Mouse (Mus musculus) limb, embryonic 11.5 days (tissue): Measurements from ENCODE around the gene Gm17571. TPM values are rescaled to one million over a fixed set of nuclear protein-coding genes. Genes with fewer than 3 reads are reported as not detected.
A peak's percentile ranks its signal among the peaks of the same experiment; 100 is the strongest.

ENCODE experiments used
- ATAC-seq: fragments of 200-750 bp; cut with Nextera tagmentation; 2 replicates; pipeline ENCODE4 v1.8.0; 2017; ENCODE audit warnings: low read depth; ENCODE audit not compliant: insufficient number of reproducible peaks, low FRiP score, low TSS enrichment
- DNase-seq: peaks from one replicate; pipeline ENCODE4 v3.0.0-alpha.2; 2015; ENCODE audit warnings: low spot score
- H3K27ac ChIP-seq: fragments of 300-500 bp; sonication (generic); replicated peaks from 2 replicates; pipeline ENCODE4 v1.5.1; 2014; ENCODE audit warnings: low read depth, mild to moderate bottlenecking, low read length
- H3K27me3 ChIP-seq: fragments of 300-500 bp; sonication (generic); 2 replicates; pipeline ENCODE4 v1.6.1; 2014; ENCODE audit warnings: mild to moderate bottlenecking, low read length, mixed read lengths; ENCODE audit not compliant: control insufficient read depth, insufficient read depth
- H3K36me3 ChIP-seq: fragments of 300-500 bp; sonication (generic); 2 replicates; pipeline ENCODE4 v1.6.1; 2014; ENCODE audit warnings: mild to moderate bottlenecking, low read length, moderate library complexity, mixed read lengths; ENCODE audit not compliant: control insufficient read depth, insufficient read depth
- H3K4me1 ChIP-seq: fragments of 300-500 bp; sonication (generic); 2 replicates; pipeline ENCODE4 v1.6.1; 2014; ENCODE audit warnings: low read length, mixed read lengths; ENCODE audit not compliant: control insufficient read depth, insufficient read depth
- H3K4me2 ChIP-seq: fragments of 300-500 bp; sonication (generic); 2 replicates; pipeline ENCODE4 v1.6.1; 2014; ENCODE audit warnings: low read depth, mild to moderate bottlenecking, moderate library complexity; ENCODE audit not compliant: severe bottlenecking
- H3K4me3 ChIP-seq: fragments of 300-500 bp; sonication (generic); 2 replicates; pipeline ENCODE4 v1.5.1; 2014; ENCODE audit warnings: low read depth, low read length
- H3K9ac ChIP-seq: fragments of 300-500 bp; sonication (generic); 2 replicates; pipeline ENCODE4 v1.6.1; 2014; ENCODE audit warnings: mild to moderate bottlenecking, low read length
- H3K9me3 ChIP-seq: fragments of 300-500 bp; sonication (generic); 2 replicates; pipeline ENCODE4 v1.6.1; 2016; ENCODE audit warnings: low read length; ENCODE audit not compliant: control insufficient read depth
- WGBS: fragments of 180-500 bp; shearing (Covaris S2); extraction: QIAGEN DNeasy Blood & Tissue Kit; methylation state at CpG from one replicate; pipeline ENCODE4 v1.1.7; 2014; 5-methylcytosine and 5-hydroxymethylcytosine counted together
- polyA plus RNA-seq: library from polyadenylated mRNA; unstranded; fragments of >200 nt; fragmentation: Nextera tagmentation; extraction: Ambion mirVana; gene quantifications from 2 replicates; pipeline ENCODE4 v1.2.1, GENCODE M21; 2014

Gene Gm17571
- polyA plus RNA-seq, 1 experiment from 2014 or later: not detected

GRCm38 (mm10) chr9:13425031-13425940 is 21.3 kb downstream of the Gm17571 start:
- ATAC-seq: peak; percentile 67
- H3K4me2 ChIP-seq: no peak overlapping the region
- WGBS: 54% methylated on average over 7 of the region's 7 CpGs
- no peak overlapping the region for H3K4me3 ChIP-seq
- 0 out of 2 replicates have a peak overlapping the region, but pooled peaks have one; percentile 25 for H3K27ac ChIP-seq
- DNase-seq: peak; percentile 35
- no peak overlapping the region for H3K9ac ChIP-seq
- H3K9me3 ChIP-seq: no peaks in the 10 kb centered on the region
- H3K27me3 ChIP-seq: no peaks in the 10 kb centered on the region
- 0 out of 2 replicates have a peak, but pooled peaks cover 5% of the 10 kb centered on the region for H3K4me1 ChIP-seq
- no peaks in the 10 kb centered on the region for H3K36me3 ChIP-seq

DNA sequence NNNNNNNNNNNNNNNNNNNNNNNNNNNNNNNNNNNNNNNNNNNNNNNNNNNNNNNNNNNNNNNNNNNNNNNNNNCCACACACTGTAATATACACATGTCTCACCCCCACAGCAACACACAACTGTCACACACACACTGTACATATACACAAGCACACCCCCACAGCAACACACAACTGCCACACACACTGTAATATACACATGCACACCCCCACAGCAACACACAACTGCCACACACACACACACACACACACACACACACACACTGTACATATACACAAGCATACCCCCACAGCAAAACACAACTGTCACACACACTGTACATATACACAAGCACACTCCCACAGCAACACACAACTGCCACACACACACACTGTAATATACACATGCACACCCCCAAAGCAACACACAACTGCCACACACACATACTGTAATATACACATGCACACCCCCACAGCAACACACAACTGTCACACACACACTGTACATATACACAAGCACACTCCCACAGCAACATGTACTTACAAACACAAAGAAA is 32.3 kb downstream of the Gm17571 start:
- no peaks in the 10 kb centered on the region for H3K9me3 ChIP-seq
- H3K4me3 ChIP-seq: no peak overlapping the region
- ATAC-seq (no peak), DNase-seq (no peak)
- peaks cover 4% of the 10 kb centered on the region; the same call in 1 of the 2 replicates for H3K36me3 ChIP-seq
- no peak overlapping the region for H3K27ac ChIP-seq
- H3K27me3 ChIP-seq: no peaks in the 10 kb centered on the region
- H3K4me2 ChIP-seq: no peak overlapping the region
- H3K4me1 ChIP-seq: no peaks in the 10 kb centered on the region
- H3K9ac ChIP-seq: no peak overlapping the region

Other genes with a start within 250 kb of the Gm17571 start
- 6.7 and 7.6 TPM in 2 replicates for gene Jrkl, start 200.9 kb downstream of the Gm17571 start, polyA plus RNA-seq
- gene Ccdc82, start 199.8 kb downstream of the Gm17571 start, polyA plus RNA-seq: 5.4 and 6.0 TPM in 2 replicates
- 9.2 and 9.3 TPM in 2 replicates for gene Maml2, start 148.8 kb downstream of the Gm17571 start, polyA plus RNA-seq